Mouse (Mus musculus) MN1 (cell line): ENCODE measurements around the gene Atp5d.

Experiments
- DNase-seq: peaks from one replicate; pipeline ENCODE4 v3.0.0-alpha.2; 2016; ENCODE audit warnings: low spot score

The Atp5d gene

GRCm38 (mm10) chr10:80138553-80139438 is at the start of gene Atp5d:
TSS of gene Atp5d (plus strand) at chr10:80138632.
- DNase-seq, result peak; percentile 78

GRCm38 (mm10) chr10:80089146-80089545 is 49.3 kb upstream of the Atp5d start:
- DNase-seq, result no peak

GRCm38 (mm10) chr10:80091527-80091926 is 46.9 kb upstream of the Atp5d start:
- DNase-seq, result no peak

- DNase-seq, result no peak
Measured at GRCm38 (mm10) chr10:80092690-80093089, 45.7 kb upstream of the Atp5d start.

GRCm38 (mm10) chr10:80094085-80094484 is 44.3 kb upstream of the Atp5d start:
- no peak for DNase-seq

- DNase-seq, result no peak
Measured at GRCm38 (mm10) chr10:80094684-80095083, 43.7 kb upstream of the Atp5d start.

- DNase-seq, result peak; percentile 76
Measured at GRCm38 (mm10) chr10:80095547-80095946, 42.9 kb upstream of the Atp5d start.

GRCm38 (mm10) chr10:80097275-80097674 is 41.2 kb upstream of the Atp5d start:
- no peak for DNase-seq

- DNase-seq, result no peak
Measured at GRCm38 (mm10) chr10:80098630-80099029, 39.8 kb upstream of the Atp5d start.

- peak; percentile 71 for DNase-seq
Measured at GRCm38 (mm10) chr10:80100982-80101381, 37.5 kb upstream of the Atp5d start.

- DNase-seq, result peak; percentile 91
Measured at GRCm38 (mm10) chr10:80102216-80102915, 36.1 kb upstream of the Atp5d start.

GRCm38 (mm10) chr10:80103032-80103431 is 35.4 kb upstream of the Atp5d start:
- DNase-seq, result peak; percentile 8

- no peak for DNase-seq
Measured at GRCm38 (mm10) chr10:80104181-80104580, 34.3 kb upstream of the Atp5d start.

- no peak for DNase-seq
Measured at GRCm38 (mm10) chr10:80105460-80105859, 33.0 kb upstream of the Atp5d start, which contains the start of gene Sbno2. TSS of gene Sbno2 (minus strand) at chr10:80105571.

- DNase-seq, result no peak
Measured at GRCm38 (mm10) chr10:80105926-80106325, 32.5 kb upstream of the Atp5d start.

GRCm38 (mm10) chr10:80107678-80108077 is 30.8 kb upstream of the Atp5d start:
- peak; percentile 82 for DNase-seq

GRCm38 (mm10) chr10:80114341-80115284 is 23.8 kb upstream of the Atp5d start:
- peak; percentile 98 for DNase-seq

GRCm38 (mm10) chr10:80115290-80115943 is 23.0 kb upstream of the Atp5d start, which contains the start of gene Stk11:
TSS of gene Stk11 (plus strand) at chr10:80115803.
- peak; percentile 100 for DNase-seq

- DNase-seq, result peak; percentile 67
Measured at GRCm38 (mm10) chr10:80115944-80116335, 22.5 kb upstream of the Atp5d start.

GRCm38 (mm10) chr10:80116563-80116926 is 21.9 kb upstream of the Atp5d start:
- DNase-seq, result peak; percentile 65
